Mouse (Mus musculus) heart, postnatal 36 days (tissue): Measurements from ENCODE around the gene Exoc3l. TPM values are rescaled to one million over a fixed set of nuclear protein-coding genes. Genes with fewer than 3 reads are reported as not detected.

Source experiments
- DNase-seq, 2 experiments: peaks; one replicate each; pipeline ENCODE4 v3.0.0; 2021 to 2022
- intact Hi-C: fragments of 180-260 bp; cut with DNase I; formaldehyde crosslinking; loops from one replicate; pipeline ENCODE4 v1.15.1; 2025
- total RNA-seq, 2 experiments: library from RNA; stranded (reverse); gene quantifications; 2 replicates each; pipeline ENCODE4 v1.2.3; 2021

The Exoc3l gene
- 1 to 10 TPM; 6.4 to 7.7 TPM for total RNA-seq

DNA sequence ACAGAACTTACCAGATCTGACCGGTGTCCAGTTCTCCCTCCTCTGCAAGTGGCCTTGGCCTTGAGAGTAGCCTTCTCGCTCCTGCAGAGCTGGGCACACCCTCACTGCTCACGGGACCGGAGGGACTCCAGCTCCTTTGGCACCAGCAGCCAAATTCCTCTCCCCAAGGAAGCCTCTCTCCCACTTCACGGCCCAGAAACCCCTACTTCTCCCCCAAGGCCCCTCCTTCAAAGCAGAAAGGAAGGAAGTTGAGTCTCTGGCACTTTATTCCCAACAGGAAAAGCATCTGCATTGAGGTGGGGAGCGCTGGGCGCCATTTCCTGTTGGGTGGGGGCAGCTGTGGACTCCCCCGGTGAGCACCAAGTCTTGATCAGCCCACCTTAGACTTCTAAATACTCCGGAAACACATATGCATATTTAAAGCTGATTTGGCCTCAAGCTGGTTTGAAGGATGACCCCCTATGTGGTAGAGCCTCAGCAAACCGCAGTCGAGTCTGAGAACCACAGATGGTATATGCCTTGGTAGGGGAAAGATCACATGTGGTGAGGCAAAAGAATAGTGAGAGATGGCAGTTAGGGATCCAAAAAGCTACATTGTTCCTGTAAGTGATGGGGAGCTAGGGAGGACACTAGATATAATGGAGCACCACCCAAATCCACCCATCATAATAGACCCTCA, at the start of gene Exoc3l:
TSS of gene Exoc3l (minus strand) at position 207 of the 679 bp plus-strand sequence.
- no peak for DNase-seq
- intact Hi-C loops = no loop called here

DNA sequence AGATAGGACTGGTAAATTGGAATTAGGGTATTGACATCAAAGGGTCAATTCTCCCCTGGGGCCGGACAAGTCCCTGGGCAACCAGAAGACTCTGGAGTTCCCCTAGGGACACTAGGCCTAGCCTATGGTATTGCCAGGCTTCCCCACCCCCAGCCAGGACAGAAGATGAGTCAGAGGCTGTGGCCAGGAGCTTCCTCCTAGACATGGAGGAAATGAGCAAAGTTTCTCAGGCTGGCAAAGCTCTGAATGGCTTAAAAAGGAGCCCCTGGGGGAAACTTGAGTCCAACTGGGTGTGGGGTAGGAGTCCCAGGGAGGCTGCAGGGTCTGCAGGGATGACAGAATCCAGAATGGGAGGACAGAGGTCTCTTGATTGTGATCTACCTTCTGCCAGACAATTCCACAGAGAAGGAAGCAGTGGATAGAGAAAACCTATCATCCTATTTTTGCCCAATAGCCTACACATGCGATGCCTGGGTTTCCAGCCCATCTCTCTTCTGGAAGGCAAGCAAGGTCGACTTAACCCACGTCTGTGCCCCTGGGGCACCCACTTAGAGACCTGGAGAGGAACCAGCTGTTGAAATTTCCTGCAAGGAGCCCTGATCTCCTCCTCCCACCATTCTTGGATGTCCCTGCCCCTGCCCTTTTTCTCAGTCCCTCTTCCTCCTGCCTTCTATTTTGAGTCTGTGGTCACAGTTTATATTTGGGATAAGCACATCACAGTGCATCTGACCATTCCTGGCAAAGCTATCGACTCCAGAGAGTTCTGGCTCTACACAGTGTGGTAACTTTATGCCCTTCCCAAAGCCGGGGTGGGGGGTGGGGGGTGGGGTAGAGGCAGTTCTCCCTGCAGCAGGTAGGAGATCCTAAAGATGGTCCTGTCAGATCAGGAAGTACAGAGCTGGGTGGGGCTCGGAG, 49.4 kb upstream of the Exoc3l start:
- DNase-seq = peak in 1 of 2 experiments; percentile 32
- intact Hi-C loops = no loop called here

DNA sequence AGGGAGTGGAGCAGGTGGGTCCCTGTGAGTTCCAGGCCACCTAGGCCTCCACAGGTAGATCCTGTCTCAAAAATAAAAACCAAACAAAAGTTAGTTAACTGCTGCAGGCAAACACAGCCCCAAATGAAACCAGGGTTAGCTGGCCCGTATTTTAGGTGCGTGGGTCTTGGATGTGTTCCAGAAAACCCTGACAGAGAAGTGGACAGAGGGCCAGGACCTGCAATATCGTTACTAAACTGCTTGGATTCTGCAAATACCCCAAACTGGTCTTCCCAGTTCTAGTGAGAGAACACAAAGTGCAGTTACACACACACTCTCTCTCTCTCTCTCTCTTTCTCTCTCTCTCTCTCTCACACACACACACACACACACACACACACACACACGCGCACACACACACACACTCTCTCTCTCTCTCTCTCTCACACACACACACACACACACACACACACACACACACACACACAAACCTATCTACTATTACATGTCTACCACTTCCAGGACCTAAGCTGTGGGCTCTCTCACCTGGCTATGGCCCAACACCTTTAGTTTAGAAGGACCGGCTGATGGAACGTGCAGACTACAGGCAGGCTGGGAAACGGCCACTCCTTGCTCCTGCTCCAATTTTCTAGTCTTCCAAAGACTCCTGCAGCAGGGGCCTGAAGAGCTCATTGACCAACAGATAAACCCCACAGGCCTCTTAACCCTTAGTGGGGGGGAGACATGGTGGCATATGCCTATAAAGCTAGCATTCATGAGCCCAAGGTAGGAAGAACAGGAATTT, 48.1 kb upstream of the Exoc3l start:
- intact Hi-C loops = no loop called here
- DNase-seq = no peak

DNA sequence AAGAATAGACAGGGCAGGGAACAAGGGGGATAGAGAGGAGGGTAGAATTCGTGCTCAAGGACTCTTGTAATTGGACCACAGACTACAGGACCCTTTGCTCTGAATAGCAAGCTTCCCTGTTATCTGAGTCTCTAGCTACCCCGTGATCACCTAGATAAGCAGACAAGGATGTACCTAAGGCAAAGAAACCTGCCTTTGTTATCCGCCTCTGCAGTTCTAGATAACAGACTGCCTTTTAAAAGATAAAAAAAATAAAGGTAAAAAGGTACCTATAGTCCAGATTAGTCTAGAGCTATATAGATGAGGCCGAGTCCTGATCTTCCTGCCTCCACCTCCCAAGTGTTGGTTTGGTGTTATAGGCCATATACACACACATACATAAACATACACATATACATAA, 46.9 kb upstream of the Exoc3l start:
- intact Hi-C loops = no loop called here
- DNase-seq = no peak

DNA sequence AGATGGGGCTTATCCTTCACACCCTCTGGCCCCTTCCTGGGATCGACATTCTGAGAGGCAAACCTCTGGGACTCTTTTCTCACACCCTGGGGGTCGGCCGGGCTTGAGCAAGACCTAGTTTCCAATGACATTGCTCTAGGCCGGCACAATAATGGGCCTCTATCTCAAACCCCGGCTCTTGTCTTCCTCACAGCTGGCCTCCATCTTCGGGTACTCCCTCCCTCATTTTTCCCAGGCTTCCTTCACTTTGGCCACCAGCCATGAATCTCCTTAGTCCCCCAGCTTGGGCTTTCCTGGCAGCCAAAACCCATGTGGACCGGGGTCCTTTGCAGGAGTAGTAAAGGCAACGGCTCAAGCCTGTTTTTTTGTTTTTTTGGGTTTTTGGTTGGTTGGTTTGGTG, 45.5 kb upstream of the Exoc3l start:
- intact Hi-C loops = no loop called here
- no peak for DNase-seq

DNA sequence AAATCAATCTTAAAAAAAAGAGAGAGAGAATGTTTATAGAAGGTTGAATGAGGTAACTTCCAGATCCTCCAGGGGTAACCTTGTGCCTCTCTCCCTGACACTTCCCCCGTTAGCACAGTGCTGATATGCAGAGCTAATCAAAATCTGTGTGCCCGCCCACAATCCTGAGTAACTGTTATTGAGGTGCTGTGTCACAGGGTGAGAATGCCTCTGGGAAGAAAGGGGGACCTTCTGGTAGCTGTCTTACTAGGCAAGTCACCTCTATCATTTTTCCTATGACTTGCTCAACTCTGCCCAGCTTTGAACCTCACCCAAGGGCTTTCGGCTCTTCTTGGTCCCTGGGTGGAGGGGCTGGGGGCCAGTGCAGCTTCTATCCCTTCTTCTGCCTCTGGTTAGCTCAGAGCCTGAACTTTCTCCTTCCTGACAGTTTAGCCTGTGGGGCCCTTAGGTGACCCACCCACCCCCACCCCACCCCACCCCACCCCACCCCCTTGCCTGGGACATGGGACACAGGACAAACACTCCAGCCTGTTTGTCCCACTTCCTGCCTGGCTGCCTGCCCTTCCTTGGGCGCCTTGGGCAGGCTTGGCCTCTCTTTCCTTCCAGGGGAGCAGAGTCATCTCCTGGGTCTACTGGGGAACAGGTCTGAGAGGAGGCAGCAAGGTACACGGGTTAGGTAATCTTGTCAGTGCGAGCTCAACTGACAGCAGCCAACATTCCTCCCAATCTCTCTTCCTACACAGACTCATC, 44.2 kb upstream of the Exoc3l start:
- intact Hi-C loops = loop anchor here (1.0 kb wide), 1 partner anchor 13 kb away; no protein-coding TSS in a partner anchor
- DNase-seq = no peak

DNA sequence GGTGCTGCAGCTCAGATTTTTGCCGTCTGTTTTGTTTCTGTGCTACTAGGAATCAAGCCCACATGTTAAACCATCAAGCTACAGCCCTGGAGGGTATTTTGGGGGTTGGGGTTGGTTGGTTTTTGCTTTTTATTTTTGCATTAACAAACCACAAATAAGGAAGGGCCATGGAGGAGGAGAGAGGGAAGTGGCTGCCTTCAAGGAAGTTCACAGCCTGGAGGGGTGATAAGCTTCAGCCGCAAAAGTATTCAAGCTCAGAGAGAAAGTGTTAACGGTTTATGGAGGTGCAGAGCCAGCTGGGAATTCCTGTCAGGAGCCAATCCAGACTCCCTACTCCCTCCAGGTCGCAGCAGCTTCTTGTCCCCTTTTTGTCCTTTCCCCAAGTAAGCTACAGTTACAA, 43.1 kb upstream of the Exoc3l start:
- no peak for DNase-seq

DNA sequence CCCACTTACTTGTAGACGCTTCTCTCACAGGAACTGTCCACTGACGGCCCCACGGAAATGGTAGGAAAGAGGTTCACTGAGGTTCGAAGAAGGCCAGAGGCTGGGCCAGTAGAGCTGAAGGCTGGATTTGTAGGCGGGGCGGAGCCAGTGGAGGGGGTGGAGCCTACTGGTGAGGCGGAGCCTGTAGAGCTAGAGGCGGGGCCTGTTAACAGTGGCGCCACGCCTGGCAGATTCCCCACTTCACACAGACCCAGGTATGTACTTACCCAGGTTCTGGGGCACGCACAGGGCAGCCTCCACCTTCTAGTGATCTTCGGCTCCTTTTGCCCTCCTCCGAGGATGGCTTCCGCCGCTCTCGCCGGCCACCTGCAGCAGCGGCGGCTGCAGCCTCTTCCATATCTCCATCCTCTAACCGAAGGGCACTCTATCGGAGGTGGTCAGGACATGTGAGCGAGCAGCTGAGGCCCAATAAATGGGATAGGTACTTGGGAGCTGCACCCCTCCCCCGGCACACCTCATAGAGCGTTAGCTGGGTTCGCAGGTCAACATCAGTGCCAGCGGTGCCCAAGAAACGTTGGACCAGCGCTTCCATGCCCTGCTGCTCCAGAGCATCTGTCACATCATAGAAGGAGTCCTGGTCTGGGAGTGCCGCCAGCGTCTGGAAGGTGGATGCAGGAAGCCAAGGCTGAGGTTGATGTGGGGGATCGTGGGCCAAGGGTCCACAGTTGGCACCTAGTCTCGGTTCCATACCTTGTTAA, 40.7 kb upstream of the Exoc3l start:
- intact Hi-C loops = no loop called here

More for the DNA sequence above, 43.1 kb upstream of the Exoc3l start:
- intact Hi-C loops = no loop called here

DNA sequence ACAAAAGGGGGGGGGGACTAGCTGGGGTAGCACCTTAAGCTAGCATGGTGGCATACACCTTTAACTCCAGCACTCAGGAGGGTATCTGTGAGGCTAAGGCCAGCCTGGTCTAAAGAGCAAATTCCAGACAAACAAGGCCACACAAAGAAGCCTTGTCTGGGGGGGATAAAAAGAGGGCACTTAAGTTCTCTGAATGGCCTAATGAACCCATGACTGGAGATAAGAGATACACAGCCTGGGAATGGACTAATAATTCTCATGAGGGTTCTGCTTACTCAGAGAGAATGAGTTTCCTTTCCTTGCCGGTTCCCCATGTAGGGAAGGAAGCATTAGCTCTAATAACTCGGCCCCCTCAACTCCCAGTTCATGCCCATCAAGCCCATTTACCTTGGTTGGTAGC, 36.6 kb upstream of the Exoc3l start:
- intact Hi-C loops = no loop called here
- DNase-seq = no peak

More for the DNA sequence above, 40.7 kb upstream of the Exoc3l start:
- DNase-seq = no peak

DNA sequence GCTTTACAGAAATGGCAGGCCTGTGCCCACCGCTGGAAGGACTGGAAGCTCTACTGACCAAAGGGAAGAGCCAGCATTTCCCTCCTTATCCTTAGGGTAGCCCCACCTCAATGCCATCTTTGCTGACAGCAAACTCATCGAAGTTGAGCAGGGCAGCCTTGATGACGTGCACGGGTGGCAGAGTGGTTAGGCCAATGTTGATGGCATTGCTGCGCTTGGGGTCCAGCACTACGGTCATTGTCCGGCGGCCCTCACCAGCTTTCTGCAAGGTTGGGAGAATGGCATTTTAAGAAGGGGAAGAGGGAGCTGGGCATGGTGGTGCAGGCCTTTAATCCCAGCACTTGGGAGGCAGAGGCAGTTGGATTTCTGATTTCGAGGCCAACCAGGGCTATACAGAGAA, 36.0 kb upstream of the Exoc3l start:
- intact Hi-C loops = no loop called here
- no peak for DNase-seq

DNA sequence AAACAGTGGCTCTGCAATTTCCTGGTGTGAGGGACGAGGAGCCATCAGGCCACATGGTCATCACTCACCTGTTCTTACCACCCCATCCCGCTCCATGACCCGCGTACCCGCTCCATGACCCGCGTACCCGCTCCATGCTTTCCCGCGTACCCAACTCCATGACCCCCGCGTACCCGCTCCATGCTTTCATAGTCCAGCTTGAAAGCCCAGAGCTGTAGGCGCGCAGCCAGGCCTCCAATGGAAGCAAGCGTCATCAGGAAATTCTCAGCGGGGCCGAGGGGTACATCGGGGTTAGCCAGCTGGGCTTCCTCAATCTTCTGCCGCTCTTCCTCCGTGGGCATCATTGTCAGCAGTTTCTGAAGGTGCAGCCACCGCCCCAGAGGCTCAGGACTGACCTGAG, 35.6 kb upstream of the Exoc3l start:
- intact Hi-C loops = no loop called here
- no peak for DNase-seq

DNA sequence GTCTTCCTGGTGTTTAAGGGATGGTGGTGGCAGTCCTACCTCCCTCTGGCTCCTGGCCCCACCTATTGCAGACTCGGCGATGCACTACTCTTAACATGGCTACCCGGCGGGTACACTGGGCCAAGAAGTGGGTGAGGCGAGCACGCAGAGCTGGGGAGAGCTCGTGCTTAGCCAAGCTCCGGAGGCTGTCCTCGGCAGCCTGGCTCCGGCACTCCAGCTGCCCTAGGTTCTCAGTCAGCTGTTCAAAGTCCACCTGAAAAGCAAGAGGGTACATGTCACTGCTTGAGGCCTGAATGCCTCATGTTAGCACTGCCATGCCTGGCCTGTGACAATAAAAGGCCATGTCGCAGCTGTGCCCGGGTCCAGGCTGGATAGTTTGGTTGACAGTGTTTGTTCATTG, 34.4 kb upstream of the Exoc3l start:
- intact Hi-C loops = no loop called here
- DNase-seq = no peak

DNA sequence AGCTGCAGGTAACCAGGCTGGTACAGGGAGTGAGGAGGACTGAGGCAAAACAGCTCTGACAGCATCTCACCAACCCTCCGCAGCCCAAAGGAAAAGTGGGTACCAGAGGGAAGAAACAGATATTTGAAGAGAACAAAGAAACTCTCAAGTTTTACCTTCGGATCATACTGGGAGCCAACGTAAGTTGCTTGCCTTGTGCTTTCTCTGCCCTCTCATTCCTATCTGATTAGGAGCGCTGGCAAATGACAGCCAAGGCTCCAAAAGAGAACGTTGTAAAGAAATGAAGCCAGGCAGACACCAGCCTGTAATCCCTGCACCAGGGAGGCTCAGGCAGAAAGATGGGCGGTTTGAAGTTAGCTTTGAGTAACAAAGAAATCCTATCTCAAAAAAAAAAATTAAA, 31.1 kb upstream of the Exoc3l start:
- intact Hi-C loops = loop anchor here (1.0 to 2.0 kb wide), 3 partner anchors 13 to 29 kb away; partner anchors contain the start of gene Fhod1
- DNase-seq = no peak

DNA sequence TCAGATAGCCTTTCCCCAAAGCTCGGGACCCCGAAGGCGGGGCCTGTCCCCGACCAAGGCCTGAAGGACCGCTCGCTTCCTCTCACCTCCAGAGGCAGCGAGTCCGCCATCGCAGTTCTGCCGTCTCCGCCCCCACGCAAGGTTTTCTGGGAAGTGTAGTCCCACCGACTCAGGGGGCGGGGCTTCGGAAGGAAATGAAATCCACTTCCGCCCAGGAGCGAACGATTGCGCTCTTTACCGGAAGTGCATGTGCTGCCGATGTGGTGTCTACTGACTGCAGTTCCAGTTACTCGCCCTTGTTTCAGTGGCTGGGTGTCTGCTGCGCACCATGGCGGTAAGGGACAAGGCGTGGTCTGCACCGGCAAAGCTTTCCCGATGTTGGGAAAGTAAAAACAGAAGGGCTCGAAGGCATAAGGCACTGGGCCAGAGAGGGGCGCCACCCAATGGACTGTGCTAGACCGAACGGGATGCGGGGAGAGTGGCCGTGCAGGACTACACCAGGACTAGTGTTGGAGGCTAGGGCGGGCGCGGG, 30.3 kb upstream of the Exoc3l start, which contains the start of the genes Lrrc29 and Tmem208:
TSS of gene Lrrc29 (minus strand) at position 138 of the 532 bp plus-strand sequence.
TSS of gene Tmem208 (plus strand) at position 214 of the 532 bp plus-strand sequence.
- DNase-seq = peak; percentile 96 to 97
- intact Hi-C loops = loop anchor here (1.0 to 2.0 kb wide), 2 partner anchors 21 to 28 kb away; partner anchors contain the start of gene Fhod1

DNA sequence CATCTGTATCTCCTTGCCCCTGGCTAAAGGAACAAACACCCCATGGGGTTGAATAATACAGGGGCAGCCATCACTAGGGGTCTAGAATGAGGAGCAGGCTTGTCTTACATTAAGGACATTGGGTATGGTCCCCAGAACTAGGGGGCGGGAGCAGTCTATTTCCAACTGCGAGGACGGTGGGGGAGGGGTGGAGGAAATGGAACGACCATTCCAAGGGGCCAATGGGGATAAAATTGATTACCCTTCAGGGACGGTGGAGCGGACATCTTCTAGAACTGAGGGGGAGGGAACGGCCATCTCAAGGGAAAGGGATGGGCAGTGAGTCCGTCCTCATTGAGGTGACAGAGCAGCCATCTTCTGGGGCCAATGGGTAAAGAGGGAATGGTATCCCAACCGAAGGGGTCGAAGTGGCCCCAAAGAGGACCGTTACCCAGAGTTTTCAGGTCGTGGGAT, 29.8 kb upstream of the Exoc3l start:
- intact Hi-C loops = loop anchor here (1.0 to 2.0 kb wide), 3 partner anchors 21 to 27 kb away; partner anchors contain the start of genes Elmo3 and Fhod1
- no peak for DNase-seq

DNA sequence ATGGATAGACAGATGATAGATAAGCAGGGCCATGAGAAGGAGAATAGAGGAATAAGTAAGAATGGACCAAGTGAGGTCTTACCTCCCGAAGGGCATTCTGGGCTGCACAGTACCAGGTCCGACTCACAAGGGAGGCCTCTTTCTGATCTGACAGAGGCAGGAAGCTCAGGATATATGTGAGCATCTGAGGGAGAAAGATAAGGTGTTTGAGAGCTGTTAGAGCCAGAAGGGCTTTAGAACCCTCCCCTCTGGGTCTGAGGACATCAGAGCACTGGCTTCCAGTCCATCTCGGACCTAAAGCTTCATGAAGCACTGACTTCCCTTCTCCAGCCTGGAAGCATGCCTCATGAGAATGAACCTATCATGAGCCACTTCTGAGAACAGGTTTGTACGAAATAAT, 27.3 kb upstream of the Exoc3l start:
- intact Hi-C loops = no loop called here
- DNase-seq = no peak

DNA sequence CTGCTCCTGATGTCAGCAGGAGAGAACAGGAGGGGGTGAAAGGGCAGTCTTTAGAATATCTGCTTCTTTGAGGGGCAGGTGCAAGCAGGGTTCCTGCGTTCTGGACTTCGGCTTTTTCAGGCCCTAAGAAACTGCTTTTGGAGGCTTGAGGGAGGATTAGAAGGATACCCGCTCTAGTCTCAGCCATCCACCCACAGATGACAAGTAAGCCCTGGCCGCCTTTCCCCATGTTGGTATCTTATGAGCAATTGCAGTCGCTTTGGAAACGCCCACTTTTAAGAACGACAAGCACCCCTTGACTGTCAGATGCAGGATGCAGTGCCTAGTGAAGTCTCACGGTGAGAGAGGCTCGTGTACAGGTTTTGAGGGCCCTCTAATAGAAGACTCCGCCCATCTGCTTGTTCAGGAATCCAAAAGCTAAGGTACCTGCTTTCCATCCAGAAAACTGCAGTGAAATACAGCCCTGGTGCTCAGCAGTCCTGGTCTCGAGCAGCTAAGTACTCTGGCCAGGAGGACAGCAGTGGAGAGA, 22.8 kb upstream of the Exoc3l start:
- intact Hi-C loops = no loop called here

DNA sequence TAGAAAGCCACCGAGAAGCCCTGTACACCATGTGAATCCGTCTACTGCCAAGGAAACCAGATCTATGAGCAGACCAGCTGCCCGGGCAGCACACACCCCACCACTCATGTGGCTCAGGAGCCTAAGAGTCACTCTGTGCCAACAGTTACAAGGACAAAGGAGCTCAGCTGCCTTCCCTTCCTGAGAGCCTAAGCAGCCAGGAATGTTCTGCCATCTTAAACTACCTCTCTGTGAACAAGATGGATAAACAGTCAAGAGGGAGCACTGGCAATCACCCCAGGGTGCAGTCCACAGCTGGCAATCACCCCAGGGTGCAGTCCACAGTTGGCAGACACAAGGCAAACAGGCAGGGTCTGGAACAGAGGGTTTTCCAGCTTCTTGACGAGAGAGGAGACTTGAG, 22.0 kb upstream of the Exoc3l start:
- DNase-seq = no peak
- intact Hi-C loops = no loop called here

More for the DNA sequence above, 22.8 kb upstream of the Exoc3l start:
- DNase-seq = no peak
